Mouse (Mus musculus) megakaryocyte progenitor cell, adult 5-6 weeks (primary cell): ENCODE measurements around the gene Ndufa1. TPM values are rescaled to one million over a fixed set of nuclear protein-coding genes. Genes with fewer than 3 reads are reported as not detected.
"Not testable (repeated sequence)": the region's sequence is repeated elsewhere in the genome, so short reads cannot be mapped to it uniquely, and the experiment has no call there.

Experiments used
- ATAC-seq: replicated peaks from 2 replicates; pipeline ENCODE4 v1.8.0; 2016; ENCODE audit warnings: mild to moderate bottlenecking, moderate TSS enrichment, inconsistent platforms; ENCODE audit not compliant: poor library complexity
- total RNA-seq, 2 experiments: library from RNA; stranded (forward) in 1 of 2; stranded (reverse) in 1 of 2; fragments of 157-497, 149-512 nt in 1 of 2; fragments of 200-1000 nt in 1 of 2; gene quantifications; 2 replicates each; pipeline versions ENCODE4 v1.2.3 to v1.2.4; 2015 to 2017

Gene Ndufa1
- total RNA-seq (2015) = 169 and 211 TPM in 2 replicates
- 92.0 and 145 TPM in 2 replicates for total RNA-seq (2017)

- ATAC-seq = peak; percentile 97
Observed at GRCm38 (mm10) chrX:37191105-37191743, at the start of gene Ndufa1, which contains the start of gene Rnf113a1. Gene Ndufa1 (minus strand): TSS chrX:37191163. Gene Rnf113a1 (plus strand): TSS chrX:37191245.

GRCm38 (mm10) chrX:37222158-37222557, 31.2 kb upstream of the Ndufa1 start, which contains the start of gene Rhox1:
Gene Rhox1 (minus strand): TSS chrX:37222258.
- ATAC-seq = not testable (repeated sequence)

- no peak for ATAC-seq
Observed at GRCm38 (mm10) chrX:37210941-37211340, 20.0 kb upstream of the Ndufa1 start, which contains the start of gene Gm9. Gene Gm9 (minus strand): TSS chrX:37211041.

GRCm38 (mm10) chrX:37198676-37199075, 7.7 kb upstream of the Ndufa1 start:
- ATAC-seq = no peak

- peak; percentile 45 for ATAC-seq
Observed at GRCm38 (mm10) chrX:37191744-37192379, 899 bp upstream of the Ndufa1 start.

- ATAC-seq = no peak; the same call in 1 of the 2 replicates
Observed at GRCm38 (mm10) chrX:37190755-37191104, 233 bp downstream of the Ndufa1 start.

GRCm38 (mm10) chrX:37184401-37184800, 6.6 kb downstream of the Ndufa1 start:
- not testable (repeated sequence) for ATAC-seq

- ATAC-seq = no peak
Observed at GRCm38 (mm10) chrX:37168742-37169141, 22.2 kb downstream of the Ndufa1 start, which contains the start of gene Akap14. Gene Akap14 (minus strand): TSS chrX:37168842.

GRCm38 (mm10) chrX:37167085-37167484, 23.9 kb downstream of the Ndufa1 start:
- peak; percentile 95 for ATAC-seq

- ATAC-seq = no peak
Observed at GRCm38 (mm10) chrX:37163115-37163514, 27.8 kb downstream of the Ndufa1 start.

GRCm38 (mm10) chrX:37161169-37161568, 29.8 kb downstream of the Ndufa1 start:
- no peak for ATAC-seq

GRCm38 (mm10) chrX:37157839-37158238, 33.1 kb downstream of the Ndufa1 start:
- ATAC-seq = peak; percentile 48; the same call in 1 of the 2 replicates

GRCm38 (mm10) chrX:37144954-37145353, 46.0 kb downstream of the Ndufa1 start:
- peak; percentile 100 for ATAC-seq

- ATAC-seq = not testable (repeated sequence)
Observed at GRCm38 (mm10) chrX:37144498-37144897, 46.5 kb downstream of the Ndufa1 start.

GRCm38 (mm10) chrX:37141732-37142131, 49.2 kb downstream of the Ndufa1 start:
- no peak for ATAC-seq

Other genes with a start within 250 kb of the Ndufa1 start
- 50.1 and 53.5 TPM in 2 replicates for gene Sept6, start 199.4 kb downstream of the Ndufa1 start, total RNA-seq (2015)
- gene Sept6, start 199.4 kb downstream of the Ndufa1 start, total RNA-seq (2017) = 42.1 and 44.1 TPM in 2 replicates
- gene Sowahd, start 142.3 kb downstream of the Ndufa1 start, total RNA-seq (2015) = 0.12 and 0.25 TPM in 2 replicates
- 1.00 and 3.4 TPM in 2 replicates for gene Sowahd, start 142.3 kb downstream of the Ndufa1 start, total RNA-seq (2017)
- 1,695 and 1,778 TPM in 2 replicates for gene Rpl39, start 105.8 kb downstream of the Ndufa1 start, total RNA-seq (2015)
- 4,041 and 4,700 TPM in 2 replicates for gene Rpl39, start 105.8 kb downstream of the Ndufa1 start, total RNA-seq (2017)
- 55.0 and 70.9 TPM in 2 replicates for gene Upf3b, start 80.8 kb downstream of the Ndufa1 start, total RNA-seq (2015)
- 57.4 and 71.0 TPM in 2 replicates for gene Upf3b, start 80.8 kb downstream of the Ndufa1 start, total RNA-seq (2017)
- 20.9 and 22.5 TPM in 2 replicates for gene Nkap, start 64.4 kb downstream of the Ndufa1 start, total RNA-seq (2015)
- 29.1 and 34.3 TPM in 2 replicates for gene Nkap, start 64.4 kb downstream of the Ndufa1 start, total RNA-seq (2017)
- 0.20 TPM in 1 of 2 replicates, not detected in the other for gene Akap14, start 22.3 kb downstream of the Ndufa1 start, total RNA-seq (2015)
- gene Akap14, start 22.3 kb downstream of the Ndufa1 start, total RNA-seq (2017) = not detected in 2 replicates
- gene Rnf113a1, start 82 bp upstream of the Ndufa1 start, total RNA-seq (2015) = 6.6 and 9.7 TPM in 2 replicates
- gene Rnf113a1, start 82 bp upstream of the Ndufa1 start, total RNA-seq (2017) = 4.4 and 6.0 TPM in 2 replicates
- gene Gm9, start 19.9 kb upstream of the Ndufa1 start, total RNA-seq (2015) = not detected in 2 replicates
- not detected in 2 replicates for gene Gm9, start 19.9 kb upstream of the Ndufa1 start, total RNA-seq (2017)
- not detected in 2 replicates for gene Rhox1, start 31.1 kb upstream of the Ndufa1 start, total RNA-seq (2015)
- gene Rhox1, start 31.1 kb upstream of the Ndufa1 start, total RNA-seq (2017) = not detected in 2 replicates
- gene Rhox2a, start 53.8 kb upstream of the Ndufa1 start, total RNA-seq (2015) = not detected in 2 replicates
- not detected in 2 replicates for gene Rhox2a, start 53.8 kb upstream of the Ndufa1 start, total RNA-seq (2017)
- not detected in 2 replicates for gene Rhox3a, start 58.8 kb upstream of the Ndufa1 start, total RNA-seq (2015)
- not detected in 2 replicates for gene Rhox3a, start 58.8 kb upstream of the Ndufa1 start, total RNA-seq (2017)
- gene Rhox4a, start 74.2 kb upstream of the Ndufa1 start, total RNA-seq (2015) = not detected in 2 replicates
- gene Rhox4a, start 74.2 kb upstream of the Ndufa1 start, total RNA-seq (2017) = not detected in 2 replicates
- gene Rhox3a2, start 188.9 kb upstream of the Ndufa1 start, total RNA-seq (2015) = not detected in 2 replicates
- gene Rhox3a2, start 188.9 kb upstream of the Ndufa1 start, total RNA-seq (2017) = not detected in 2 replicates
- gene Rhox4a2, start 199.7 kb upstream of the Ndufa1 start, total RNA-seq (2015) = not detected in 2 replicates
- not detected in 2 replicates for gene Rhox4a2, start 199.7 kb upstream of the Ndufa1 start, total RNA-seq (2017)
- gene Rhox2b, start 220.9 kb upstream of the Ndufa1 start, total RNA-seq (2015) = not detected in 2 replicates
- gene Rhox2b, start 220.9 kb upstream of the Ndufa1 start, total RNA-seq (2017) = not detected in 2 replicates
- gene Rhox4b, start 241.3 kb upstream of the Ndufa1 start, total RNA-seq (2015) = not detected in 2 replicates
- gene Rhox4b, start 241.3 kb upstream of the Ndufa1 start, total RNA-seq (2017) = not detected in 2 replicates